Mouse (Mus musculus) E14TG2a.4 (cell line): Measurements from ENCODE around the gene Cacna2d4.

Source experiments
- H3K27me3 ChIP-seq: 2 replicates; pipeline ENCODE4 v1.6.1; 2014; ENCODE audit warnings: low read length, control low read depth; ENCODE audit not compliant: insufficient read depth
- H3K36me3 ChIP-seq: 2 replicates; pipeline ENCODE4 v1.6.1; 2014; ENCODE audit warnings: low read length, control low read depth; ENCODE audit not compliant: insufficient read depth
- H3K4me1 ChIP-seq: replicated peaks from 2 replicates; pipeline ENCODE4 v1.6.1; 2014; ENCODE audit warnings: low read depth, low read length, control low read depth
- H3K4me3 ChIP-seq: replicated peaks from 2 replicates; pipeline ENCODE4 v1.5.1; 2014; ENCODE audit warnings: mild to moderate bottlenecking, low read length
- H3K9me3 ChIP-seq: 2 replicates; pipeline ENCODE4 v1.6.1; 2014; ENCODE audit warnings: low read length, control low read depth
- CTCF ChIP-seq: conservative IDR thresholded peaks from 2 replicates; pipeline ENCODE4 v1.5.1; 2014; ENCODE audit warnings: low read length
- NANOG ChIP-seq: IDR thresholded peaks from 2 replicates; pipeline ENCODE4 v1.6.1; 2014; ENCODE audit warnings: borderline replicate concordance, low read length, mixed read lengths
- POU5F1 ChIP-seq: IDR thresholded peaks from 2 replicates; pipeline ENCODE4 v1.6.1; 2014; ENCODE audit warnings: low read length, borderline replicate concordance

Gene Cacna2d4

GRCm38 (mm10) chr6:119400649-119401048 is 164.3 kb downstream of the Cacna2d4 start:
- TF ChIP-seq POU5F1 (no peak), CTCF (no peak), NANOG (no peak)
- no peaks in the 10 kb centered on the region for H3K27me3 ChIP-seq
- peaks cover 80% of the 10 kb centered on the region for H3K36me3 ChIP-seq
- no peak overlapping the region for H3K4me3 ChIP-seq
- H3K9me3 ChIP-seq = no peaks in the 10 kb centered on the region
- H3K4me1 ChIP-seq = peaks cover 48% of the 10 kb centered on the region

- Histone ChIP-seq H3K36me3 (peaks cover 83% of the 10 kb centered on the region), H3K9me3 (no peaks in the 10 kb centered on the region), H3K4me1 (peaks cover 46% of the 10 kb centered on the region), H3K4me3 (no peak overlapping the region), H3K27me3 (no peaks in the 10 kb centered on the region)
- no peak for TF ChIP-seq NANOG
These were observed 165.4 kb downstream of the Cacna2d4 start for GRCm38 (mm10) chr6:119401545-119402304.
